Mouse (Mus musculus) erythroblast, embryonic 14.5 days (primary cell): ENCODE data around the gene Ppm1n.

Experiments
- GATA1 ChIP-seq: IDR thresholded peaks from 2 replicates; pipeline ENCODE4 v1.6.1; 2012; ENCODE audit warnings: low read length, inconsistent platforms, mixed read lengths
- TAL1 ChIP-seq: IDR thresholded peaks from 3 replicates; pipeline ENCODE4 v1.6.1; 2012; ENCODE audit warnings: low read length, inconsistent platforms, mixed read lengths

DNA sequence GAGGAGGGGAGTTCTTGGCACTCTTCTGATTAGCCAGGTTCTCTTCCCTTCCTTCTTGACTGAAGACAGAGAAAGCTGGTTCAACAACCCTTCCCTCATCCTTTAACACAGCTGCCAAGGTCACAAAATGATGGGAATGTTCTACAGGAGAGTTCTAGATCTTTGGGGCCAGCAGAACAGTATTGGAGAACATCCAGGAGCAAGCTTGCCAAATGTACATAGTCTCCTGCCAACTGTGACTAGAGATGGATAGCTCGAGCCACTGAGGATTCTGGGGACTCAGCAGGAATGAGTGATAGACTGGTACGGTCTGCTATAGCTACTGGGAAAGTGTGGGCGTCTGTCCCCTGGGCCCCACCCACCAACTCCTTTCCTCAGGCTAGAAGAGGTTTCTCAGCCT is 21.5 kb downstream of the Ppm1n start:
- TF ChIP-seq TAL1 (no peak), GATA1 (no peak)
